Mouse (Mus musculus) lung, postnatal 25 days (tissue): Measurements from ENCODE around the gene Gng5.

Source experiments
- DNase-seq: peaks from one replicate; pipeline ENCODE4 v3.0.0; 2022; ENCODE audit warnings: low spot score

Gng5 gene

GRCm38 (mm10) chr3:146499431-146500002 is at the start of gene Gng5, which contains the start of gene Spata1:
TSS of gene Gng5 (plus strand) at chr3:146499807.
TSS of gene Spata1 (minus strand) at chr3:146499753.
- peak; percentile 89 for DNase-seq

- peak; percentile 93 for DNase-seq
Measured at GRCm38 (mm10) chr3:146450371-146450841, 49.2 kb upstream of the Gng5 start.

GRCm38 (mm10) chr3:146451375-146451774 is 48.2 kb upstream of the Gng5 start:
- DNase-seq: no peak

- DNase-seq: no peak
Measured at GRCm38 (mm10) chr3:146462939-146463338, 36.7 kb upstream of the Gng5 start.

GRCm38 (mm10) chr3:146469226-146469625 is 30.4 kb upstream of the Gng5 start:
- no peak for DNase-seq

- DNase-seq: no peak
Measured at GRCm38 (mm10) chr3:146472657-146473056, 26.9 kb upstream of the Gng5 start.

- no peak for DNase-seq
Measured at GRCm38 (mm10) chr3:146473741-146474140, 25.9 kb upstream of the Gng5 start.

- no peak for DNase-seq
Measured at GRCm38 (mm10) chr3:146474428-146474827, 25.2 kb upstream of the Gng5 start.

- no peak for DNase-seq
Measured at GRCm38 (mm10) chr3:146482044-146482443, 17.6 kb upstream of the Gng5 start.

GRCm38 (mm10) chr3:146486464-146486863 is 13.1 kb upstream of the Gng5 start:
- DNase-seq: no peak

GRCm38 (mm10) chr3:146494941-146495340 is 4.7 kb upstream of the Gng5 start:
- no peak for DNase-seq

- peak; percentile 24 for DNase-seq
Measured at GRCm38 (mm10) chr3:146498989-146499388, 618 bp upstream of the Gng5 start.

GRCm38 (mm10) chr3:146500003-146500809 is 599 bp downstream of the Gng5 start:
- DNase-seq: peak; percentile 63

GRCm38 (mm10) chr3:146500810-146501201 is 1.2 kb downstream of the Gng5 start:
- DNase-seq: no peak

GRCm38 (mm10) chr3:146501601-146502123 is 2.1 kb downstream of the Gng5 start:
- no peak for DNase-seq

- DNase-seq: no peak
Measured at GRCm38 (mm10) chr3:146506711-146507110, 7.1 kb downstream of the Gng5 start.

- DNase-seq: no peak
Measured at GRCm38 (mm10) chr3:146520226-146520797, 20.7 kb downstream of the Gng5 start.

- DNase-seq: peak; percentile 94
Measured at GRCm38 (mm10) chr3:146520798-146521651, 21.4 kb downstream of the Gng5 start, which contains the start of gene Rpf1. TSS of gene Rpf1 (minus strand) at chr3:146521429.

GRCm38 (mm10) chr3:146521652-146522020 is 22.0 kb downstream of the Gng5 start:
- DNase-seq: no peak

GRCm38 (mm10) chr3:146528335-146528734 is 28.7 kb downstream of the Gng5 start:
- DNase-seq: no peak

GRCm38 (mm10) chr3:146534986-146535385 is 35.4 kb downstream of the Gng5 start:
- no peak for DNase-seq
